Mouse (Mus musculus) hindbrain, postnatal 0 days (tissue): ENCODE results near the gene H2al1g. TPM values are rescaled to one million over a fixed set of nuclear protein-coding genes. Genes with fewer than 3 reads are reported as not detected.
"Not testable (repeated sequence)": the region's sequence is repeated elsewhere in the genome, so short reads cannot be mapped to it uniquely, and the experiment has no call there.

ENCODE experiments used
- ATAC-seq: fragments of 200-750 bp; cut with Nextera tagmentation; 2 replicates; pipeline ENCODE4 v1.8.0; 2017; ENCODE audit warnings: mild to moderate bottlenecking, moderate TSS enrichment, moderate library complexity
- DNase-seq: peaks from one replicate; pipeline ENCODE4 v3.0.0-alpha.2; 2015; ENCODE audit warnings: low spot score
- H3K27ac ChIP-seq: fragments of 300-500 bp; sonication (generic); 2 replicates; pipeline ENCODE4 v1.5.1; 2014; ENCODE audit warnings: mild to moderate bottlenecking
- H3K27me3 ChIP-seq: fragments of 300-500 bp; sonication (generic); 2 replicates; pipeline ENCODE4 v1.6.1; 2014; ENCODE audit warnings: low read length, mixed read lengths; ENCODE audit not compliant: insufficient read depth
- H3K36me3 ChIP-seq: fragments of 300-500 bp; sonication (generic); 2 replicates; pipeline ENCODE4 v1.6.1; 2014; ENCODE audit warnings: low read length, mixed read lengths; ENCODE audit not compliant: insufficient read depth
- H3K4me1 ChIP-seq: fragments of 300-500 bp; sonication (generic); 2 replicates; pipeline ENCODE4 v1.6.1; 2014; ENCODE audit warnings: antibody characterized with exemption, low read length, mixed read lengths; ENCODE audit not compliant: insufficient read depth
- H3K4me2 ChIP-seq: fragments of 300-500 bp; sonication (generic); 2 replicates; pipeline ENCODE4 v1.6.1; 2014; ENCODE audit warnings: low read depth, mild to moderate bottlenecking, low read length, moderate library complexity, mixed read lengths
- H3K4me3 ChIP-seq: fragments of 300-500 bp; sonication (generic); 2 replicates; pipeline ENCODE4 v1.5.1; 2014; ENCODE audit warnings: low read length
- H3K9ac ChIP-seq: fragments of 300-500 bp; sonication (generic); replicated peaks from 2 replicates; pipeline ENCODE4 v1.6.1; 2014; ENCODE audit warnings: mild to moderate bottlenecking, low read length, moderate library complexity, mixed read lengths
- H3K9me3 ChIP-seq: fragments of 300-500 bp; sonication (generic); 2 replicates; pipeline ENCODE4 v1.6.1; 2016; ENCODE audit warnings: low read length, mixed read lengths
- CTCF ChIP-seq: IDR thresholded peaks from 2 replicates; pipeline ENCODE4 v1.5.1; 2016; ENCODE audit warnings: antibody characterized with exemption, control low read depth, low read depth
- WGBS: fragments of 180-500 bp; shearing (Covaris S2); extraction: QIAGEN DNeasy Blood & Tissue Kit; methylation state at CpG from one replicate; pipeline ENCODE4 v1.1.7; 2014; 5-methylcytosine and 5-hydroxymethylcytosine counted together
- polyA plus RNA-seq: library from polyadenylated mRNA; unstranded; fragments of >200 nt; fragmentation: Nextera tagmentation; extraction: Ambion mirVana; gene quantifications from 2 replicates; pipeline ENCODE4 v1.2.1, GENCODE M21; 2015
- total RNA-seq: library from RNA; depleted of rRNA; stranded (reverse); fragments of >200 nt; gene quantifications from 2 replicates; pipeline ENCODE4 v1.2.3, GENCODE M21; 2014; rRNA removed

Gene H2al1g
- total RNA-seq = not detected in 2 replicates
- not detected in 2 replicates for polyA plus RNA-seq

- not testable (repeated sequence) for DNase-seq, H3K4me1 ChIP-seq, H3K9ac ChIP-seq, H3K27ac ChIP-seq, ATAC-seq, H3K9me3 ChIP-seq, H3K36me3 ChIP-seq, H3K4me2 ChIP-seq, H3K27me3 ChIP-seq, H3K4me3 ChIP-seq
- no CpG with 5 or more reads among the region's 3 CpGs for WGBS
These were observed at the start of gene H2al1g for GRCm38 (mm10) chrX:11317956-11318355. Gene H2al1g (plus strand): TSS chrX:11318256.

DNA sequence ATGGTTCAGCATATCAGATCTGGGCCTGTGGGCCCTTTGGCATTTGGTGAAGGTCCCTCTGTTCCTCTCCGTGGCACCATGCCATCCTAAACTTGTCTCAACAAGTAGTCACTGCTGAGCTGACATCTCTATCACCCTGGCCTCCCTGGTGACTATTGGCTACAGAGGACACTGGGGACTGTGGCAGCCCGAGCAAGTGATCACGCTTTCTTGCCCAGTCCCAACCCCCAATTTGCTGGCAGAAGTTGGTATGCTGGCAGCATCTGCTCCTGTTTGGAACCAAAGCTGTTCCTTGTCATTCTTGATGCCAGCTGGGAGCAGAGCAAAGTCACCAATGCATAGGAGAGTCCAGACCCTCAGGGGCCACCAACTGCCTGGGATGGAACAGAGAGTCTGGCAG, 49.0 kb upstream of the H2al1g start:
- no peak overlapping the region for H3K4me2 ChIP-seq
- WGBS = 53% methylated on average over 3 of the region's 3 CpGs
- no peaks in the 10 kb centered on the region for H3K27me3 ChIP-seq
- DNase-seq (peak; percentile 78), ATAC-seq (peak; percentile 96)
- no peak overlapping the region for H3K9ac ChIP-seq
- no peak overlapping the region for H3K27ac ChIP-seq
- no peaks in the 10 kb centered on the region for H3K36me3 ChIP-seq
- no peak for TF ChIP-seq CTCF
- H3K4me3 ChIP-seq = no peak overlapping the region
- no peaks in the 10 kb centered on the region for H3K4me1 ChIP-seq
- no peaks in the 10 kb centered on the region for H3K9me3 ChIP-seq

DNA sequence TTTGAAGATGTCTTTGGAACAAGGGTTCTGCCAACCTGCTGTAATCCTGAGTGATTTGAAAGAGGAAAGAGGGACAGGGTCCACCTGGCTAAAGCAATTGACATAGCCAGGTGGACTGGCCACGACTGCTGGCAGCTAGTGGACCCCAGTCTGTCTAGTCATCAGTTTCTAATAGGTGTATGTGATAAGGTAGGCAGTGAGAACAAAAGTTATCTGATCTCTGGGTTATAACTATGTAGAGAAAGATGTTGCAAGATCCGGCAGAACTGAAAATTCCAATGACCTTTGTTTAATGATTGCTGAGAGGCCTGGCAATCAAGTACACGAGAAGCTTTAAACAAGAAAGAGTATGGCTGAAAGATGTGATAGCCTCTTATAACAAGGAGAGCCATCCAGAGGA, 44.9 kb upstream of the H2al1g start:
- DNase-seq (no peak), ATAC-seq (no peak)
- Histone ChIP-seq H3K9me3 (no peaks in the 10 kb centered on the region), H3K27me3 (no peaks in the 10 kb centered on the region), H3K36me3 (no peaks in the 10 kb centered on the region), H3K9ac (no peak overlapping the region), H3K27ac (no peak overlapping the region), H3K4me2 (no peak overlapping the region), H3K4me1 (no peaks in the 10 kb centered on the region), H3K4me3 (no peak overlapping the region)
- WGBS = 81% methylated on average over 3 of the region's 3 CpGs
- TF ChIP-seq CTCF = no peak

- 58% methylated on average over 6 of the region's 6 CpGs for WGBS
- Histone ChIP-seq H3K4me2 (no peak overlapping the region), H3K9me3 (no peaks in the 10 kb centered on the region), H3K27me3 (no peaks in the 10 kb centered on the region), H3K36me3 (no peaks in the 10 kb centered on the region), H3K4me1 (no peaks in the 10 kb centered on the region), H3K4me3 (no peak overlapping the region), H3K27ac (no peak overlapping the region), H3K9ac (no peak overlapping the region)
- TF ChIP-seq CTCF = no peak
- ATAC-seq = no peak
- no peak for DNase-seq
These were observed 41.0 kb upstream of the H2al1g start for GRCm38 (mm10) chrX:11277083-11277482.

- no peak overlapping the region for H3K27ac ChIP-seq
- DNase-seq (no peak), ATAC-seq (no peak)
- no peaks in the 10 kb centered on the region for H3K27me3 ChIP-seq
- 73% methylated on average over 2 of the region's 2 CpGs for WGBS
- TF ChIP-seq CTCF = no peak
- H3K9ac ChIP-seq = no peak overlapping the region
- no peaks in the 10 kb centered on the region for H3K36me3 ChIP-seq
- H3K4me3 ChIP-seq = no peak overlapping the region
- H3K4me1 ChIP-seq = no peaks in the 10 kb centered on the region
- no peaks in the 10 kb centered on the region for H3K9me3 ChIP-seq
- H3K4me2 ChIP-seq = no peak overlapping the region
These were observed 37.3 kb upstream of the H2al1g start for GRCm38 (mm10) chrX:11280741-11281140.

DNA sequence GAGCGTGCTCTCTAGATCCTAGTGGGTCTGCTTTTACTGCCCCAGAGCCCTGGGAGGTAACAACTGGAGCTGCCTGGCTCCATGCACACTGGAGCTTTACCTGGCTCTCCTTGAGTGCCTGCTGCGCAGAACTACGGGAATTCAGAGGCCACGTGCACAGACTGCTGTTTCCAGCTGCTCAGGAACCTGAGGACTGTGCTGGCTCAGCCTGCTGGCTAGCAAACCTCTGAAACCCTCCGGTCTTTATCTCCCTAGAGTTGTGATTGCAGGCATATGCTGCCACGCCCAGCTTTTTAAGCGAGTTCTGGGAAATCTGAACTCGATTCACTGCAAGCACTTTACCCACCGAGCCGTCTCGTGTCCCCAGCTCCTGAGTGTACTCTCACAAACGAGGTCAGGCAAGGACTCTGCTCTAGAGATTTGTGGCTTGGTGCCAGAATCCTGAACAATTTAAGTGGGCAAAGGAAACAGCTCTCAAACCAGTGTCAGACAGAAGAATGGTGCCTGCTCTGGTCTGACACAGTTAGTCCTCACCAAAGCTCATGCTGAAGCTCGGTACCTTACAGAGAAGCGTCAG, 29.7 kb upstream of the H2al1g start:
- Histone ChIP-seq H3K4me3 (no peak overlapping the region), H3K27me3 (no peaks in the 10 kb centered on the region), H3K4me1 (no peaks in the 10 kb centered on the region), H3K9ac (no peak overlapping the region), H3K36me3 (no peaks in the 10 kb centered on the region), H3K27ac (no peak overlapping the region), H3K9me3 (no peaks in the 10 kb centered on the region), H3K4me2 (no peak overlapping the region)
- TF ChIP-seq CTCF = no peak
- no peak for ATAC-seq
- DNase-seq = peak; percentile 17
- 74% methylated on average over 14 of the region's 14 CpGs for WGBS

DNA sequence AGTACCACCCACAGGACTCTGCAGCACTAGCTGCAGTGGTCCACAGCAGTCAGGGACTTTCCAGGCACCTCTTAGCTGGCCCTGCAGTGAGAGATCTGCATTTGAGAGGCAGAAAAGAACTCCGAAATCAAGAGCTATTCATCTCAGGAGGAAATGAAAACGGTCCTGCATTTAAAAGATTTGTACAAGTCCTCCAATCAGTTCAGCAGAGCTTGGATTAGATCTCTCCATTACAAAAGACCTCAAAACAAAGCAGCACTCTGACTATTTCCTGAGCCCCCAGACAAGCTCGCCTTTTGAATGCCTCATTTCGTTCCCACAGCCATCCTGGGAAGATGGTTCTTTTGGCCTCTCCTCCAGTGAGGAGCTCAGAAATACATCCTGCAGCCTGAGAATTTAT, 28.8 kb upstream of the H2al1g start:
- no peaks in the 10 kb centered on the region for H3K36me3 ChIP-seq
- H3K4me1 ChIP-seq = no peaks in the 10 kb centered on the region
- TF ChIP-seq CTCF = no peak
- 63% methylated on average over 4 of the region's 4 CpGs for WGBS
- H3K27ac ChIP-seq = no peak overlapping the region
- no peak overlapping the region for H3K4me2 ChIP-seq
- DNase-seq (no peak), ATAC-seq (no peak)
- no peaks in the 10 kb centered on the region for H3K27me3 ChIP-seq
- no peak overlapping the region for H3K4me3 ChIP-seq
- no peaks in the 10 kb centered on the region for H3K9me3 ChIP-seq
- no peak overlapping the region for H3K9ac ChIP-seq

DNA sequence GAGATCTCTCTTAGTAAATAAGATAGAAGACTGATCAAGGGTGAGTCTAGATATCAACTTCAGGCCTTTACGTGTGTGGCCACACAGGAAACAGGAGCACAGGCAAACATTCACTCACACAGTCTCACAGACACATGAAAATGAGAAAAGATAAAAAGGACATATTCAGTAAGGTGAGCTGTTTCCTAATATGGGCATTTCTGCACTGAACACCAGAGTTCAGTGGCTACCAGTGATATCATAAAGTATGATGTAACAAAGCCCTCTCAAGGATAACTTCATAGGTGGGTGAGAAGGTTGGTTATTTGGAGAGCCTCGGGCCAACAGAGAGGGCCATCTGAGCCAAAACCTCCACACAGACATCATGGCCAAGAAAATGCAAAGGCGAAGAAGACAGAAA, 19.1 kb upstream of the H2al1g start, which contains the start of gene H2al1a:
H2al1a (plus strand) TSS at position 301 of the 400 bp plus-strand sequence.
- H3K9ac ChIP-seq, H3K4me1 ChIP-seq, H3K9me3 ChIP-seq, H3K4me3 ChIP-seq, DNase-seq, H3K4me2 ChIP-seq, H3K27ac ChIP-seq, H3K36me3 ChIP-seq, ATAC-seq, H3K27me3 ChIP-seq: not testable (repeated sequence)
- no CpG with 5 or more reads among the region's 3 CpGs for WGBS

GRCm38 (mm10) chrX:11302132-11302531, 15.9 kb upstream of the H2al1g start, which contains the start of gene H2al1b:
Gene H2al1b (plus strand): TSS chrX:11302432.
- ATAC-seq, H3K36me3 ChIP-seq, DNase-seq, H3K27ac ChIP-seq, H3K4me1 ChIP-seq, H3K4me3 ChIP-seq, H3K27me3 ChIP-seq, H3K9ac ChIP-seq, H3K4me2 ChIP-seq, H3K9me3 ChIP-seq: not testable (repeated sequence)
- 100% methylated on average over 1 of the region's 3 CpGs for WGBS

GRCm38 (mm10) chrX:11305355-11305754, 12.7 kb upstream of the H2al1g start, which contains the start of gene H2al1c:
Gene H2al1c (plus strand): TSS chrX:11305655.
- not testable (repeated sequence) for H3K27me3 ChIP-seq, H3K4me3 ChIP-seq, H3K27ac ChIP-seq, H3K4me1 ChIP-seq, H3K9ac ChIP-seq, H3K9me3 ChIP-seq, DNase-seq, H3K36me3 ChIP-seq, ATAC-seq, H3K4me2 ChIP-seq
- 93% methylated on average over 1 of the region's 6 CpGs for WGBS
